Mouse (Mus musculus) layer of hippocampus, postnatal 25 days (tissue): Measurements from ENCODE around the gene Ebi3. TPM values are rescaled to one million over a fixed set of nuclear protein-coding genes. Genes with fewer than 3 reads are reported as not detected.

Source experiments
- DNase-seq, 2 experiments: peaks; one replicate each; pipeline ENCODE4 v3.0.0; 2022; ENCODE audit warnings: mixed read lengths in 2 of 2, low spot score in 1 of 2; ENCODE audit errors: extremely low spot score in 1 of 2
- total RNA-seq, 2 experiments: library from RNA; stranded (reverse); gene quantifications; 2 replicates each; pipeline ENCODE4 v1.2.3; 2021

Ebi3 gene
- total RNA-seq, 2 experiments from 2014 or later: 2.3 to 2.8 TPM

- DNase-seq: no peak
These were observed 43.6 kb downstream of the Ebi3 start for GRCm38 (mm10) chr17:55996007-55996406.

GRCm38 (mm10) chr17:55999794-56000499 is 47.5 kb downstream of the Ebi3 start:
- no peak for DNase-seq

- DNase-seq: no peak
These were observed 50.6 kb downstream of the Ebi3 start for GRCm38 (mm10) chr17:56003000-56003399.

- DNase-seq: no peak
These were observed 53.1 kb downstream of the Ebi3 start, which contains the start of the genes Stap2 and Mpnd for GRCm38 (mm10) chr17:56005415-56006061. Stap2 (minus strand) TSS chr17:56005584. Mpnd (plus strand) TSS chr17:56005711.

Other genes starting within 250 kb of the Ebi3 start
- 1 to 10 TPM; 5.4 to 6.7 TPM for gene Pot1b, start 240.0 kb upstream of the Ebi3 start, total RNA-seq
- gene Adgre4, start 202.7 kb upstream of the Ebi3 start, total RNA-seq: not detected
- gene Zfp119a, start 73.7 kb upstream of the Ebi3 start, total RNA-seq: 1 to 10 TPM; 6.1 to 7.0 TPM
- 1 to 10 TPM; 5.8 TPM for gene Zfp959, start 60.5 kb upstream of the Ebi3 start, total RNA-seq
- 1 to 10 TPM; 3.1 to 3.4 TPM for gene Zfp119b, start 3.1 kb upstream of the Ebi3 start, total RNA-seq
- 10 to 100 TPM; 16.7 to 16.9 TPM for gene Yju2, start 6.5 kb downstream of the Ebi3 start, total RNA-seq
- 10 to 100 TPM; 24.3 to 29.0 TPM for gene Shd, start 17.8 kb downstream of the Ebi3 start, total RNA-seq
- 10 to 100 TPM; 72.4 to 82.6 TPM for gene Fsd1, start 33.9 kb downstream of the Ebi3 start, total RNA-seq
- gene Stap2, start 52.9 kb downstream of the Ebi3 start, total RNA-seq: 1 to 10 TPM; 2.7 to 3.2 TPM
- gene Mpnd, start 53.1 kb downstream of the Ebi3 start, total RNA-seq: 100 to 1,000 TPM; 110 to 116 TPM
- 10 to 100 TPM; 63.1 to 64.0 TPM for gene Sh3gl1, start 84.0 kb downstream of the Ebi3 start, total RNA-seq
- gene Chaf1a, start 87.8 kb downstream of the Ebi3 start, total RNA-seq: 1 to 10 TPM; 3.9 to 4.9 TPM
- 10 to 100 TPM; 83.3 to 87.4 TPM for gene Ubxn6, start 122.4 kb downstream of the Ebi3 start, total RNA-seq
- 100 to 1,000 TPM in 1 of 2 experiments, 10 to 100 TPM in 1; 96.4 to 126 TPM for gene Hdgfl2, start 127.0 kb downstream of the Ebi3 start, total RNA-seq
- gene Plin4, start 157.2 kb downstream of the Ebi3 start, total RNA-seq: 1 to 10 TPM in 1 of 2 experiments, under 1 TPM in 1; 0.68 to 2.4 TPM
- gene Plin5, start 165.0 kb downstream of the Ebi3 start, total RNA-seq: under 1 TPM; 0.30 to 0.85 TPM
- gene Lrg1, start 169.4 kb downstream of the Ebi3 start, total RNA-seq: 1 to 10 TPM; 1.1 to 1.4 TPM
- gene Sema6b, start 187.7 kb downstream of the Ebi3 start, total RNA-seq: 100 to 1,000 TPM; 141 to 143 TPM
- 1 to 10 TPM; 5.4 to 6.6 TPM for gene Tnfaip8l1, start 209.8 kb downstream of the Ebi3 start, total RNA-seq
- gene Mydgf, start 231.3 kb downstream of the Ebi3 start, total RNA-seq: 10 to 100 TPM; 39.4 to 41.4 TPM